Mouse (Mus musculus) forebrain, embryonic 15.5 days (tissue): ENCODE measurements at regions not wholly inside any gene's neighbourhood (a gene's known extent, or its start where the extent isn't known, plus 50 kb on each side); places are given as distances from the start of the nearest gene placed in this dataset.

Experiments used
- ATAC-seq: fragments of 200-750 bp; cut with Nextera tagmentation; replicated peaks from 2 replicates; pipeline ENCODE4 v1.8.0; 2017; ENCODE audit warnings: mild to moderate bottlenecking, moderate TSS enrichment, moderate library complexity
- H3K27ac ChIP-seq: fragments of 300-500 bp; sonication (generic); replicated peaks from 2 replicates; pipeline ENCODE4 v1.5.1; 2015; ENCODE audit warnings: mild to moderate bottlenecking, inconsistent platforms
- H3K27me3 ChIP-seq: fragments of 300-500 bp; sonication (generic); 2 replicates; pipeline ENCODE4 v1.6.1; 2015; ENCODE audit warnings: inconsistent platforms
- H3K36me3 ChIP-seq: fragments of 300-500 bp; sonication (generic); 2 replicates; pipeline ENCODE4 v1.6.1; 2015; ENCODE audit warnings: mild to moderate bottlenecking, inconsistent platforms
- H3K4me1 ChIP-seq: fragments of 300-500 bp; sonication (generic); 2 replicates; pipeline ENCODE4 v1.6.1; 2015; ENCODE audit warnings: inconsistent platforms
- H3K4me2 ChIP-seq: fragments of 300-500 bp; sonication (generic); replicated peaks from 2 replicates; pipeline ENCODE4 v1.6.1; 2015; ENCODE audit warnings: mild to moderate bottlenecking, inconsistent platforms
- H3K4me3 ChIP-seq: fragments of 300-500 bp; sonication (generic); 2 replicates; pipeline ENCODE4 v1.5.1; 2015; ENCODE audit warnings: mild to moderate bottlenecking, inconsistent platforms
- H3K9ac ChIP-seq: fragments of 300-500 bp; sonication (generic); replicated peaks from 2 replicates; pipeline ENCODE4 v1.6.1; 2015; ENCODE audit warnings: mild to moderate bottlenecking, inconsistent platforms
- H3K9me3 ChIP-seq: fragments of 300-500 bp; sonication (generic); 2 replicates; pipeline ENCODE4 v1.6.1; 2016; ENCODE audit warnings: inconsistent platforms
- WGBS: fragments of 180-500 bp; shearing (Covaris S2); methylation state at CpG from one replicate; pipeline ENCODE4 v1.1.7; 2015; ENCODE audit warnings: mixed read lengths; 5-methylcytosine and 5-hydroxymethylcytosine counted together

- Histone ChIP-seq H3K36me3 (no peaks in the 10 kb centered on the region), H3K27ac (no peak overlapping the region), H3K9ac (no peak overlapping the region), H3K4me2 (no peak overlapping the region), H3K4me1 (no peaks in the 10 kb centered on the region), H3K4me3 (no peak overlapping the region), H3K27me3 (no peaks in the 10 kb centered on the region), H3K9me3 (no peaks in the 10 kb centered on the region)
- ATAC-seq: no peak
- 68% methylated on average over 3 of the region's 3 CpGs for WGBS
Measured at GRCm38 (mm10) chr2:117511737-117512136, 168.9 kb upstream of the Rasgrp1 start.

GRCm38 (mm10) chr2:117512551-117512950 is 169.8 kb upstream of the Rasgrp1 start:
- WGBS: 82% methylated on average over 9 of the region's 9 CpGs
- no peaks in the 10 kb centered on the region for H3K36me3 ChIP-seq
- H3K9ac ChIP-seq: no peak overlapping the region
- no peak overlapping the region for H3K4me3 ChIP-seq
- no peaks in the 10 kb centered on the region for H3K27me3 ChIP-seq
- H3K27ac ChIP-seq: no peak overlapping the region
- ATAC-seq: no peak
- H3K4me2 ChIP-seq: no peak overlapping the region
- no peaks in the 10 kb centered on the region for H3K9me3 ChIP-seq
- no peaks in the 10 kb centered on the region for H3K4me1 ChIP-seq

GRCm38 (mm10) chr2:117524437-117524836 is 181.6 kb upstream of the Rasgrp1 start:
- Histone ChIP-seq H3K27ac (no peak overlapping the region), H3K4me2 (no peak overlapping the region), H3K9ac (no peak overlapping the region), H3K4me3 (no peak overlapping the region), H3K27me3 (no peaks in the 10 kb centered on the region), H3K36me3 (no peaks in the 10 kb centered on the region), H3K9me3 (no peaks in the 10 kb centered on the region), H3K4me1 (no peaks in the 10 kb centered on the region)
- ATAC-seq: no peak
- 77% methylated on average over 5 of the region's 5 CpGs for WGBS

- Histone ChIP-seq H3K27me3 (no peaks in the 10 kb centered on the region), H3K27ac (no peak overlapping the region), H3K4me3 (no peak overlapping the region), H3K9me3 (no peaks in the 10 kb centered on the region), H3K9ac (no peak overlapping the region), H3K4me2 (no peak overlapping the region), H3K4me1 (no peaks in the 10 kb centered on the region), H3K36me3 (no peaks in the 10 kb centered on the region)
- no peak for ATAC-seq
- WGBS: 57% methylated on average over 5 of the region's 5 CpGs
Measured at GRCm38 (mm10) chr2:117538865-117539264, 196.1 kb upstream of the Rasgrp1 start.

- Histone ChIP-seq H3K9ac (no peak overlapping the region), H3K4me3 (no peak overlapping the region), H3K36me3 (no peaks in the 10 kb centered on the region), H3K4me1 (no peaks in the 10 kb centered on the region), H3K27me3 (no peaks in the 10 kb centered on the region), H3K4me2 (no peak overlapping the region), H3K27ac (no peak overlapping the region), H3K9me3 (no peaks in the 10 kb centered on the region)
- WGBS: 31% methylated on average over 3 of the region's 3 CpGs
- ATAC-seq: no peak
Measured at GRCm38 (mm10) chr2:117539285-117539684, 196.5 kb upstream of the Rasgrp1 start.

GRCm38 (mm10) chr2:117541471-117541870 is 198.7 kb upstream of the Rasgrp1 start:
- WGBS: 10% methylated on average over 6 of the region's 6 CpGs
- ATAC-seq: peak; percentile 79; the same call in 1 of the 2 replicates
- H3K36me3 ChIP-seq: no peaks in the 10 kb centered on the region

GRCm38 (mm10) chr2:117542298-117542697 is 199.5 kb upstream of the Rasgrp1 start:
- Histone ChIP-seq H3K4me3 (no peak overlapping the region), H3K9me3 (no peaks in the 10 kb centered on the region), H3K4me1 (no peaks in the 10 kb centered on the region), H3K4me2 (no peak overlapping the region), H3K27me3 (no peaks in the 10 kb centered on the region), H3K9ac (no peak overlapping the region), H3K36me3 (no peaks in the 10 kb centered on the region), H3K27ac (no peak overlapping the region)
- 83% methylated on average over 4 of the region's 4 CpGs for WGBS
- ATAC-seq: no peak

More at GRCm38 (mm10) chr2:117541471-117541870, 198.7 kb upstream of the Rasgrp1 start:
- H3K27ac ChIP-seq: no peak overlapping the region
- no peak overlapping the region for H3K4me3 ChIP-seq
- H3K4me1 ChIP-seq: no peaks in the 10 kb centered on the region
- no peaks in the 10 kb centered on the region for H3K27me3 ChIP-seq
- H3K9ac ChIP-seq: no peak overlapping the region
- no peak overlapping the region for H3K4me2 ChIP-seq
- H3K9me3 ChIP-seq: no peaks in the 10 kb centered on the region

- ATAC-seq: no peak
Measured at GRCm38 (mm10) chr2:117543301-117543782, 200.5 kb upstream of the Rasgrp1 start.

GRCm38 (mm10) chr2:117548273-117548672 is 205.5 kb upstream of the Rasgrp1 start:
- 80% methylated on average over 4 of the region's 4 CpGs for WGBS
- Histone ChIP-seq H3K9ac (no peak overlapping the region), H3K27me3 (no peaks in the 10 kb centered on the region), H3K4me2 (no peak overlapping the region), H3K4me1 (no peaks in the 10 kb centered on the region), H3K9me3 (no peaks in the 10 kb centered on the region), H3K36me3 (no peaks in the 10 kb centered on the region), H3K4me3 (no peak overlapping the region), H3K27ac (no peak overlapping the region)
- ATAC-seq: no peak

More at GRCm38 (mm10) chr2:117543301-117543782, 200.5 kb upstream of the Rasgrp1 start:
- H3K36me3 ChIP-seq: no peaks in the 10 kb centered on the region
- WGBS: 55% methylated on average over 7 of the region's 7 CpGs
- H3K4me1 ChIP-seq: no peaks in the 10 kb centered on the region
- H3K4me3 ChIP-seq: no peak overlapping the region
- H3K4me2 ChIP-seq: no peak overlapping the region
- no peak overlapping the region for H3K9ac ChIP-seq
- no peaks in the 10 kb centered on the region for H3K27me3 ChIP-seq
- H3K27ac ChIP-seq: no peak overlapping the region
- H3K9me3 ChIP-seq: no peaks in the 10 kb centered on the region

GRCm38 (mm10) chr2:117556301-117556700 is 213.5 kb upstream of the Rasgrp1 start:
- no peaks in the 10 kb centered on the region for H3K4me1 ChIP-seq
- H3K4me2 ChIP-seq: no peak overlapping the region
- no peaks in the 10 kb centered on the region for H3K36me3 ChIP-seq
- ATAC-seq: no peak
- no peaks in the 10 kb centered on the region for H3K9me3 ChIP-seq
- WGBS: 79% methylated on average over 2 of the region's 2 CpGs
- no peak overlapping the region for H3K4me3 ChIP-seq
- H3K27me3 ChIP-seq: no peaks in the 10 kb centered on the region
- no peak overlapping the region for H3K9ac ChIP-seq
- H3K27ac ChIP-seq: no peak overlapping the region

GRCm38 (mm10) chr2:117570987-117571386 is 228.2 kb upstream of the Rasgrp1 start:
- 84% methylated on average over 7 of the region's 7 CpGs for WGBS
- no peak overlapping the region for H3K9ac ChIP-seq
- no peak overlapping the region for H3K27ac ChIP-seq
- no peaks in the 10 kb centered on the region for H3K9me3 ChIP-seq
- no peak overlapping the region for H3K4me3 ChIP-seq
- no peak overlapping the region for H3K4me2 ChIP-seq
- no peaks in the 10 kb centered on the region for H3K36me3 ChIP-seq
- H3K4me1 ChIP-seq: no peaks in the 10 kb centered on the region
- no peaks in the 10 kb centered on the region for H3K27me3 ChIP-seq
- no peak for ATAC-seq

- Histone ChIP-seq H3K4me1 (no peaks in the 10 kb centered on the region), H3K27me3 (no peaks in the 10 kb centered on the region), H3K4me3 (no peak overlapping the region), H3K36me3 (no peaks in the 10 kb centered on the region), H3K9me3 (no peaks in the 10 kb centered on the region), H3K4me2 (no peak overlapping the region), H3K9ac (no peak overlapping the region), H3K27ac (no peak overlapping the region)
- WGBS: 81% methylated on average over 3 of the region's 3 CpGs
- no peak for ATAC-seq
Measured at GRCm38 (mm10) chr2:117587381-117587780, 244.6 kb upstream of the Rasgrp1 start.

GRCm38 (mm10) chr2:117595028-117595427 is 252.2 kb upstream of the Rasgrp1 start:
- ATAC-seq: no peak
- 60% methylated on average over 2 of the region's 2 CpGs for WGBS
- no peaks in the 10 kb centered on the region for H3K27me3 ChIP-seq

More at GRCm38 (mm10) chr2:117595028-117595427, 252.2 kb upstream of the Rasgrp1 start:
- Histone ChIP-seq H3K9ac (no peak overlapping the region), H3K27ac (no peak overlapping the region), H3K36me3 (no peaks in the 10 kb centered on the region), H3K4me3 (no peak overlapping the region), H3K4me2 (no peak overlapping the region), H3K9me3 (no peaks in the 10 kb centered on the region), H3K4me1 (no peaks in the 10 kb centered on the region)
